Mouse (Mus musculus): ENCODE data around the gene Prdm10. TPM values are rescaled to one million over a fixed set of nuclear protein-coding genes. Genes with fewer than 3 reads are reported as not detected.

Prdm10 gene
- polyA plus RNA-seq, 1 experiment, result 9.6 TPM

DNA sequence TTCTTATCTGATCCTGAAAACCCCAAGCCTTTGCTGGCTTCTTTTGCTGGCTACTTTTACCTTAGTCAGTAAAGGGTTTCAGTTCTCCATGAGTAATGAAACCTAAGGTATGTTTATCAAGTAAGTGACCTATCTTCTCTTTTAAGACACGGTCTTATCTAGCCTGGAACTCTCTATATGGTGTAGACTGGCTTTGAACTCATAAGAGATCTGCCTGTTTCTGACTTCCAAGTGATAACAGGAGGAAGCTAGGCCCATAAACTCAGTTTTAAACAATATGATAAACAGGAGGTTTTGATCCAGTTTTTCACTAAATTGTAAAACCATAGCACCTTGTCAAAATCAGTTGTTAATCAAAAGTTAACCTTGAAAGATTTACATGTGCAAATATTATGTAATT, 33.5 kb downstream of the Prdm10 start:
- Histone ChIP-seq H3K4me3 (replicated peaks; ENCODE audit: control insufficient read depth, low read depth, low read length) (no peak overlapping the region), H3K27ac (ENCODE audit: control insufficient read depth, insufficient read depth, low read depth, low read length, poor library complexity) (no peak overlapping the region), H3K4me1 (ENCODE audit: control insufficient read depth, insufficient read depth, low read length) (peaks cover 1% of the 10 kb centered on the region; the same call in 1 of the 2 replicates)
- no peak for TF ChIP-seq CTCF (IDR thresholded peaks at IDR 0.05; ENCODE audit: control insufficient read depth, insufficient read depth, low read length)
- no peak for TF ChIP-seq POLR2A (IDR thresholded peaks at IDR 0.05; ENCODE audit: borderline replicate concordance, control insufficient read depth, low read depth, low read length)
- WGBS, result 59% methylated on average over 1 of the region's 1 CpGs

DNA sequence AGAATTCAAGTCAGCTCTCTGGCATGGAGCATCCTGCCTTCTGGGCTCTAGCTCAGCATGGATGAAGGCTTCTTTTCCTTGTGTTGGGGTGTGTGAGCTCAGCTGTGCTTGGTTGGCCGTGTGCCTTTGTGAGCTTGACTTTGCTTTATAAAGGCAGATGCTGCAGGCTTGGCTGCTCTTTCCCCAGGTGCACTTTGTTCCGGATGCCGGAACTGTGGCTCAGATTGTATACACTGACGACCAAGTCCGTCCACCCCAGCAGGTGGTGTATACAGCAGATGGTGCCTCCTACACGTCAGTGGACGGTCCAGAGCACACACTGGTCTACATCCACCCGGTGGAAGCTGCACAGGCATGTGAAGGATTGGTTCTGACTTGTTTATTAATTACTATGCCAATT, 35.6 kb downstream of the Prdm10 start:
- TF ChIP-seq CTCF (IDR thresholded peaks at IDR 0.05; ENCODE audit: control insufficient read depth, insufficient read depth, low read length) (no peak), POLR2A (IDR thresholded peaks at IDR 0.05; ENCODE audit: borderline replicate concordance, control insufficient read depth, low read depth, low read length) (no peak)
- H3K4me1 ChIP-seq (ENCODE audit: control insufficient read depth, insufficient read depth, low read length), result no peaks in the 10 kb centered on the region; the same call in 1 of the 2 replicates
- H3K27ac ChIP-seq (ENCODE audit: control insufficient read depth, insufficient read depth, low read depth, low read length, poor library complexity), result no peak overlapping the region
- no peak overlapping the region for H3K4me3 ChIP-seq (replicated peaks; ENCODE audit: control insufficient read depth, low read depth, low read length)
- 84% methylated on average over 8 of the region's 8 CpGs for WGBS

DNA sequence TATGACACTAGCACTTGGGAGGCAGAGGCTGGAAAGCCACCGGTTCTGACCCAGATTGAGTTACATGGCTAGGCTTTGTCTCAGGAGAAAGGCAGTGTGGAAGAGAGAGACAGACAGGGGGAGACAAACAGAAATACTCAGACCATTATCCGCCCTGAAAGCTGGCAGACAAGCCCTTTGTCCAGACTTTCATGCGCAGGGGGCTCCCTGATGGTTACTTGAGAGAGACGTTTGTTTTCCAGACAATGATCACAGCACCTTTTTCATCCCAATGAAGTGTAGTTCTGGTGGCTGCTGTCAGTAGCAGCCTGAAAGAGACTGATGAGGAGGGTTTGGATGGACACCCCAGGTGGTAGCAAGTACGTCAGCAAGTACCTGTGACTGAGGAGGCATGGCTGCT, 38.6 kb downstream of the Prdm10 start:
- Histone ChIP-seq H3K27ac (ENCODE audit: control insufficient read depth, insufficient read depth, low read depth, low read length, poor library complexity) (no peak overlapping the region), H3K4me3 (replicated peaks; ENCODE audit: control insufficient read depth, low read depth, low read length) (no peak overlapping the region), H3K4me1 (ENCODE audit: control insufficient read depth, insufficient read depth, low read length) (no peaks in the 10 kb centered on the region)
- 89% methylated on average over 5 of the region's 5 CpGs for WGBS
- TF ChIP-seq CTCF (IDR thresholded peaks at IDR 0.05; ENCODE audit: control insufficient read depth, insufficient read depth, low read length), result no peak
- TF ChIP-seq POLR2A (IDR thresholded peaks at IDR 0.05; ENCODE audit: borderline replicate concordance, control insufficient read depth, low read depth, low read length), result no peak

DNA sequence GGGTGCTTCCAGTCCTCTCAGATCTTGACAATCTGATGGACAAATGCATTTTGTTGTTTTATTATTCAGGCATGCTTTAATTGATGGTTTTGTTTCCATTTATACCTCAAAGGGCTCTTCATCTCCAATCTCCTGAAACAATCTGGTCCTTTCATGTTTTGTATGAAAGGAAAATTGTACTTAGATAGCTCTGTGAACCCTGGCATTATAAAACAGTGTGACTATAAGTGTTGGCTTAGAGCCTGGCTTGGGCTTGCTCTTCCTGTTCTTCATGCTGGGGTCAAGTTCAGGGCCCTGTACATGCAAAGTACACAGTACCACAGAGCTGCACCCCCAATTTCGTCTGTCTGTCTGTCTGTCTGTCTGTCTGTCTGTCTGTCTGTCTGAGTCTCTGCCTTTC, 40.4 kb downstream of the Prdm10 start:
- 59% methylated on average over 1 of the region's 1 CpGs for WGBS
- H3K4me1 ChIP-seq (ENCODE audit: control insufficient read depth, insufficient read depth, low read length), result no peaks in the 10 kb centered on the region
- H3K27ac ChIP-seq (ENCODE audit: control insufficient read depth, insufficient read depth, low read depth, low read length, poor library complexity), result no peak overlapping the region
- TF ChIP-seq POLR2A (IDR thresholded peaks at IDR 0.05; ENCODE audit: borderline replicate concordance, control insufficient read depth, low read depth, low read length) (no peak), CTCF (IDR thresholded peaks at IDR 0.05; ENCODE audit: control insufficient read depth, insufficient read depth, low read length) (no peak)
- H3K4me3 ChIP-seq (replicated peaks; ENCODE audit: control insufficient read depth, low read depth, low read length), result no peak overlapping the region

DNA sequence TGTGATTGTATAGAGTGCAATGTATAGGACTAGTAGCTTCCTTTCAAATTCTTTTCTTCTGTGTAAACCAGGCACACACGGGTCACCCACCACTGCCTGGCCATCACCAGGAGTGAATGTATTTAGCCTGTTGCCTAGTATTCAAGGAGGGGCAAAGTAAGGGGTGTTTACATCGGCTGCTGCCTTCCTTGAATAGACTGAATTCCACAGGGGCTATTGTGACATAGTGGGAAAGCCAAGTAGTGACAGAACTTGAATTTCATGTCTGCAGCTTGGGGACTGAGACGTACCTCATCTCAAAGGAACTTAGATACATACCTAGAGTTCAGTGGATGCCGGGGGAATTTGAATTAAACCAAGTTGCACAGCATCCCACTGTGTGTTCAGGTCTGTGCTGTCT, 41.2 kb downstream of the Prdm10 start:
- H3K4me1 ChIP-seq (ENCODE audit: control insufficient read depth, insufficient read depth, low read length), result no peaks in the 10 kb centered on the region
- WGBS, result 75% methylated on average over 4 of the region's 4 CpGs
- H3K4me3 ChIP-seq (replicated peaks; ENCODE audit: control insufficient read depth, low read depth, low read length), result no peak overlapping the region
- TF ChIP-seq CTCF (IDR thresholded peaks at IDR 0.05; ENCODE audit: control insufficient read depth, insufficient read depth, low read length), result no peak
- no peak for TF ChIP-seq POLR2A (IDR thresholded peaks at IDR 0.05; ENCODE audit: borderline replicate concordance, control insufficient read depth, low read depth, low read length)
- no peak overlapping the region for H3K27ac ChIP-seq (ENCODE audit: control insufficient read depth, insufficient read depth, low read depth, low read length, poor library complexity)

DNA sequence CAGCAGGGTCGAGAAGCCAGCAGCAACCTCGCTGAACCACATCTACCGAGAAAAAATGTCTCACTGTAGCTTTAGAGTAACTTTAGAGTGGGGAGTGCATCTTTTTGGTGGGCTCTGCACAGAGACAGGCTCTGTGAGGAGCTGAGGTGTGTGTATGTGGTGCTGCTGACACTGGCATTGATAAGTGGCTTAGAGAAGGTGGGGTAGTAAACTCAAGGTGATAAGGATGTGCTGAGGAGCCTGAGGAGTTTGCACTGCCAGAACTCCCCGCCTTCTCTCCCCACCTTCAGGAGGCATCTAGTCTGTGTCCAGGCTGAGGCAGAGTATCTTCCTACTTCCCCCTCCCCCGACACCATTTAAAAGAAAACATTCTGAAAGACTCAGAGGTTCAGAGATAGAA, 41.8 kb downstream of the Prdm10 start:
- TF ChIP-seq POLR2A (IDR thresholded peaks at IDR 0.05; ENCODE audit: borderline replicate concordance, control insufficient read depth, low read depth, low read length), result no peak
- TF ChIP-seq CTCF (IDR thresholded peaks at IDR 0.05; ENCODE audit: control insufficient read depth, insufficient read depth, low read length), result no peak
- Histone ChIP-seq H3K27ac (ENCODE audit: control insufficient read depth, insufficient read depth, low read depth, low read length, poor library complexity) (no peak overlapping the region), H3K4me3 (replicated peaks; ENCODE audit: control insufficient read depth, low read depth, low read length) (no peak overlapping the region), H3K4me1 (ENCODE audit: control insufficient read depth, insufficient read depth, low read length) (no peaks in the 10 kb centered on the region)
- WGBS, result 79% methylated on average over 5 of the region's 5 CpGs

DNA sequence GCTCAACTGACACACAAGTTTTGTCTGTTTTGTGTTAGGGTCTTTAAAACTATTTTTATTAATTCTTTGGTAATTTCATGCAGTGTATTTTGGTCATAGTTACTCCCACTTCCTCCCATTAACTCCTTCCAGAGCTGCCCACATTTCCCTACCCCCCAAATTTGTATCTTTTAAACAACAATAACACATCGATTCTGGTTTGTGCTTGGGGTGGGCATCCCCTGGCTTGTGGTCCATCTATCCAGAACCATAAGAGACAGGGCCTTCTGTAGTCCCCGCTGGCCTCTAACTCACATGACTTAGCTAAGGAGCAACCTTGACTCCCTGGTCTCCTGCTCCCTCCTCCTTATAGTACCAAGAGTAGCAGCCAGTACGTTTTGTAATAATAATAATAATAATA, 50.5 kb downstream of the Prdm10 start:
- Histone ChIP-seq H3K4me1 (ENCODE audit: control insufficient read depth, insufficient read depth, low read length) (no peaks in the 10 kb centered on the region), H3K4me3 (replicated peaks; ENCODE audit: control insufficient read depth, low read depth, low read length) (no peak overlapping the region), H3K27ac (ENCODE audit: control insufficient read depth, insufficient read depth, low read depth, low read length, poor library complexity) (no peak overlapping the region)
- WGBS, result 82% methylated on average over 3 of the region's 3 CpGs
- no peak for TF ChIP-seq CTCF (IDR thresholded peaks at IDR 0.05; ENCODE audit: control insufficient read depth, insufficient read depth, low read length)
- TF ChIP-seq POLR2A (IDR thresholded peaks at IDR 0.05; ENCODE audit: borderline replicate concordance, control insufficient read depth, low read depth, low read length), result no peak

DNA sequence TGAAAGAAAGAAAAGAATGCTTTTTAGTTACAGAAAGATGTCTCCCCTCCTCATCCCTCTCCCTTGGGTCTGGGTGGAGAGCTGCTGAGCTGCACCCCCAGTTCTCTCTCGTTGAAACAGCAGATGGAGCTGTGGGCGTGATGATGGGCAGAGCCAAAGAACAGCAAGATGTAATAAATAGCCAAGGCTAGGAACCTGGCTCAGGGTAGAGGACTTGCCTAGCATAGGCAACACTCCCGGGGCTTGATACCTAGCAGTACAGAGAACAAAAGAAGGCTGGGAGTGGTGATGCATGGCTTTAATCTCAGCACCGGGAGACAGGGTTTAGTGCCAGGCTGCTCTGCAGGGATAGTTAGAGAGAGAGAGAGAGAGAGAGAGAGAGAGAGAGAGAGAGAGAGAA, 50.9 kb downstream of the Prdm10 start:
- no peak overlapping the region for H3K27ac ChIP-seq (ENCODE audit: control insufficient read depth, insufficient read depth, low read depth, low read length, poor library complexity)
- TF ChIP-seq CTCF (IDR thresholded peaks at IDR 0.05; ENCODE audit: control insufficient read depth, insufficient read depth, low read length) (no peak), POLR2A (IDR thresholded peaks at IDR 0.05; ENCODE audit: borderline replicate concordance, control insufficient read depth, low read depth, low read length) (no peak)
- H3K4me3 ChIP-seq (replicated peaks; ENCODE audit: control insufficient read depth, low read depth, low read length), result no peak overlapping the region
- no peaks in the 10 kb centered on the region for H3K4me1 ChIP-seq (ENCODE audit: control insufficient read depth, insufficient read depth, low read length)
- WGBS, result 78% methylated on average over 4 of the region's 4 CpGs

DNA sequence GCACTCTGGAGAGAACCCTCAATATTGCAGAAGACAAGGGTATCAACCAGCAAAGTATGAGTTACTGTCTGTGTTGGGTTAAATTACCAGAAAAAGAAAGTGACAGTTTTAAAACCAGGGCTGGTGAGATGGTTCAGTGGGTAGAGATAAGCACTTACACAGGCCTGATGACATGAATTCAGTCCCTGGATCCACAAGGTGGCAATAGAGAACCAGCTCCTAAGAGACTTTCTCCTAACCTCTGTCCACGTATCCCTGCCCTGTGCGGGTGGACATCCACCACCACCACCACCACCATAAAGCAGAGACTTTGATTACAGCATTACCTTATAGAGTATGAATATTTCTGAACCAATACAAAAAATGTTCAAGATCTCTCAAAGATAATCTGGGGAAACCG, 51.6 kb downstream of the Prdm10 start:
- Histone ChIP-seq H3K4me3 (replicated peaks; ENCODE audit: control insufficient read depth, low read depth, low read length) (no peak overlapping the region), H3K27ac (ENCODE audit: control insufficient read depth, insufficient read depth, low read depth, low read length, poor library complexity) (no peak overlapping the region), H3K4me1 (ENCODE audit: control insufficient read depth, insufficient read depth, low read length) (no peaks in the 10 kb centered on the region)
- WGBS, result 72% methylated on average over 3 of the region's 3 CpGs
- TF ChIP-seq POLR2A (IDR thresholded peaks at IDR 0.05; ENCODE audit: borderline replicate concordance, control insufficient read depth, low read depth, low read length) (no peak), CTCF (IDR thresholded peaks at IDR 0.05; ENCODE audit: control insufficient read depth, insufficient read depth, low read length) (no peak)
